Mouse (Mus musculus) retina, embryonic 14.5 days (tissue): ENCODE measurements at regions not wholly inside any gene's neighbourhood (a gene's known extent, or its start where the extent isn't known, plus 50 kb on each side); places are given as distances from the start of the nearest gene placed in this dataset.

Experiments used
- DNase-seq: peaks from one replicate; pipeline ENCODE4 v3.0.0-alpha.2; 2015; ENCODE audit warnings: low spot score

DNA sequence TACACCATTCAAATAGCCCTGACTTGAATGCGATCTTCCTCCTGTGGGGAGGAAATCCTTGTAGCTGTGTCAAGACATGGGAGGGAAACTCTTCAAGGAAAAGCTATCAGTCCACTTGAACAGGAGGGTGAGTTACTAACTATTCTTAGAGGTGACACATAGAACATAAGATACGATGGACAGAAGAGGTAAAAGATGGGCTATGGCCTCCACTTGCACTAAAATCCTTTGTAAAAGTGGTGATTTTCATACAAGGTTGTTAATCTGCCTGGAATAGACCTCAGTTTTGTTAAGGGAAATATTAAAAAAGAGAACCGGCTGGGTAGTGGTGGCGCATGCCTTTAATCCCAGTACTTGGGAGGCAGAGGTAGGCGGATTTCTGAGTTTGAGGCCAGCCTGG, 102.1 kb upstream of the Cpm start:
- DNase-seq, result no peak

DNA sequence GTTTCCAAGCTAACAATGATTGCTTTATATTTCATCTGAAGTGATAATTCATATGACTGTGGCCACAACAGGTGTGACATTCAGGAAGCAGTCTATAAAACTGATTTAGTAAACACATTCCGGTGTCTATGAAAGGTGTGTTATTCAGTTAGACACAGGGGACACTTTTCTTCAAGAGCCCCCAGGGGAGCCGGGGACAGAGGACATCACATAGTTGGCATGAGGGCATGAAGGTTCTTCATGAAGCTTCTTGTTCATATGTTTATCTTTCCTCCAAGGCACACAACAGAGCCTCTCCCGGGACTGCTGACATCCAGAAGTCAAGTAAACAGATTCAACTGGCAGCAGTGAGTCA, 102.5 kb upstream of the Cpm start:
- no peak for DNase-seq

DNA sequence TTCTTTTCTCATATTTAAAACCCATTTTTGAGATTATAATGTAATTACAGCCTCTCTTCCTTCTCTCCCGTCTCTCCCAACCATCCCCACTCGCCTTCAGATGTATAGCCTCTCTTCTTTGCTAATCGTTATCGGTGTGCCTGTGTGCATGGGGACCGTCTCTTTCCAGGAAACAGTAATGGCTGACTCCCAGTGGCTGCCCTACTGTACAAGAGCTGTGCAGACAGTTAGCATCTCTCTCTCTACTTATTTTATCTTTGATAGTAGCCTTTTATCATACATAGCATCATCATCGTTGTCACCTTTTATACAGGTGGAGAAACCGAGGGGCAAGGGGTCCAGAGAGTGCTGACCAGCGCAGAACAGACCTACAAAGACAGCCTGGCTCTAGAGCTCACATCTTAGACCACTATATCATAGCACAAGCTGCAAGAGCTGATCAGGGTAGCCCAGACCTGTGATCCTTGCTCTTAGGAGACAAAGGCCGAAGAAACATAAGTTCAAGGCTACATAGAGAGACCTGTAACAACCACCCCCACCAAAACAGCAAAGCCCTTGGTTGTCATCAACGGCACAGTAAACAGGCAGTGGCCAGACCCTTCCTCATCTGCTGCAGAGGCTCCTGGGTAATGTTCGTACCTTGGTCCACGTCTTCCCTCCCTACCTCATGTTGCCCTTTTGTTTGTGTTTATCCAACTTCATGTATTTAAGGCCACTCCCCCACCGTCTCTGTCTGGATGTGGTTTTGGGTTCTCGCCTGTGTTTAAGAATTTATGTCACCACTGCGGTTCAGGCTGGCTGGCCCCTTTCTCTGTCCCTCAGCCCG, 103.1 kb upstream of the Cpm start:
- DNase-seq, result no peak

DNA sequence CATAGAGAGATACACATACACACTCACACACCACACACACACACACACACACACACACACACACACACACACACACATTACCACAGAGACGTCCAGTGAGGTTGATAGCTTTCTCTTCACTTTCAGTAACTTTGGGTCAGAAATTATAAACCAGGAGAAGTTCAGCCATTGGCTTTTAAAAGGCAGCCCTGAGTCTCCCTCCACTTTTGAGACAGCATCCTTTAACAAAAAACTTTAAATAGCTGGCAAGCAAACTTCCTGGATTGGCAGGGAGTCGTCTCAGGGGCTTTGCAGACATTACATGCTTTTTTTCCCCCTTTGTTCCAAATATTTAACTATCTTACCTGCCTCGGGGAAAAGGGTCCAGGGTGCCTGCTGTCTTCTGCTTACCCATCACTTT, 103.7 kb upstream of the Cpm start:
- DNase-seq, result no peak

DNA sequence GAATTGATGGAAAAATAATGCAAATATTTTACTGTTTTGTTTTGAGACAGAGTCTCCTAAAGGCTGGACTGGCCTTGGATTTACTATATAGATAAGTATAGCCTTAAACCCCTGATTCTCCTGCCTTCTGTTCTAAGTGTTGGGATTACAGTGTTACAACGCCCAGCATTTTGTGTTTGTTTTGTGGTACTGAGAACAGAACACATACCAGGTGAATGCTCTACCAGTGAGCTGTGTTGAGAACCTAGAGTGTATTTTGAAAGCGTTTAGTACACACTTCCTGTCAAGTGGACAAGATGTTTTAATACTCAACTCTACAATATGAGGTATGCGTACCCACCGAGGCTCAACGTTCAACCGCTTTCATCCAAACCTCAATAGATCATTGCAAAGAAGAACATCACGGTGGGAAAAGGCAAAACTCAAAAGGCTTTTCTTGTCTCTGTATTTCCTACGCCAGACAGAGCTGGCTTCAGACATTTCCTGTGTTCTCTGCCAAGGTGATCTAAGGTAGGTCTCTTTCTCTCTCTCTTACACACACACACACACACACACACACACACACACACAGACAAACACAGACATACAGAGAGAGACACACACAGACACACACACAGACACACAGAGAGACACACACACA, 104.3 kb upstream of the Cpm start:
- DNase-seq, result no peak

DNA sequence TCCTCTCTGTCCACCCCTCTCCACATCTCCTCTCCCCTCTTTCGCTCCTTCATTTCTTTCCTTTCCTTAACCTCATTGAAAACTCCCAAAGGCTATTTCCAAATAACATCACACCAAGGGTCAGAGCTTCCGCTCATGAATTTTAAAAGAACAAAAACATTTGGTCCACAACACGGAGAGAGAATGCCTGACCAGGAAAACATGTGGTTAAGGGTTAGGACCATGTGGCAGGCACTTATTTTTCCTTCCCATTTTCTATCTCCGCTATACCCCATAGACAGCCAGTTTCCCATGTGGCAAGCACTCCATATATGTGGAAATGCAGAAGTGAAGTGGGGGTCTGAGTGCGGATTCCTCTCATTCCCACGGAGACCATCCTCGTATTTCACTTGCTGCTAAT, 105.2 kb upstream of the Cpm start:
- DNase-seq, result no peak

DNA sequence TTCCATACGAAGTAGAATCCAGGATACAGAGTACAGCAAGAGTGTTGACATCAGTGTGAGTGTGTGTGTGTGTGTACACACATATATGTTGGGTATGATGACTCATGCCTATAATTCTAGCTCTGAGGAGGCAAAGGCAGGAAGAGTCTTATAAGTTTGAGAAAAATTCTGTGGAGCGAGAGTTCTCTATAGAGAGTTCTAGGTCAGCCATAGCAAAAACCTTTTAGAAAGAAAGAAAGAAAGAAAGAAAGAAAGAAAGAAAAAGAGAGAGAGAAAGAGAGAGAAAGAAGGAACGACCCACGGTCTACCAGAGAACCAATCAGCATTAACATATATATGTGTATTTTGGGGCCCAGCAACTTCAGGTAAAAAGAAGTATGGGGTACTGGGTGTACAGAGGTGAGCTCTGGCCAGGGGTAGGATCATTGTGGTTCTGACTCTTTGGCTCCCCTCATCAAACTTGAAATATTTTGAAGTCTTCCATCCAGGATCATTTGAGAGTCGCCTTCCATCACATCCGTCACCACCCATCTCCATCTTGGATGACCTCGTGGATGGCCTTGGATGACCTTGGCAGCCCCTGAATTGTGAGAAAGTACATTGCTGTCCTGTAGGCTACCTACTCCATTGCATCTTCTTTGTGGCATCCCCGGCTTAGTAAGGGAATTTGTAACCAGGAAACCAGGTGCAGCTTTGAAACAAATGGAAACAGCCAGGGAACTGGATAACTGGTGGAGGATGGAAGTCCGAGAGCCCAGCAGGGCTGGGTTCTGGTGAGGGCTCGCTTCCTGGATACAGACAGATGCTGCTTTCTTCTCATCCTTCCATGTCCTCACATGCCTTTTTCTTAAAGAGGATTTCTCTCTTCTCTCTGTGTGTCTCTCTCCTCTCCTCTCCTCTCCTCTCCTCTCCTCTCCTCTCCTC, 106.1 kb upstream of the Cpm start:
- DNase-seq, result no peak

DNA sequence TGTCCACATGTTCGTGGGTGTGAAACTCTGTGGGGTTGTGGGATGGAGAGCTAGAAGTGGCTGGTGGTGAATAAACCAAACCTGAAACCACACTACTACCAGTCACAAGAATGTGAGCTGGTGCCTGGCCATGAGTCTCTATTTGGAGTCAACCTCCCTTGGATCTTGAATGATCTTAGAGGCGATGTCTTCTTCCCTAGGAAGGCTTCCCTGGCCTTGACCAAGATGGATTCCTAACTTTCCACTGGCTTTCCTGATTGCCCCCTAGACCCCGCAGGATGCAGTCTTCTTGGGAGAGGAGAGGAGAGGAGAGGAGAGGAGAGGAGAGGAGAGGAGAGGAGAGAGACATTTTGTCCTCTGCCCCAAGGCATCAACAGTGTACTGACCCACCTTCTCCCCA, 106.9 kb upstream of the Cpm start:
- DNase-seq, result no peak

DNA sequence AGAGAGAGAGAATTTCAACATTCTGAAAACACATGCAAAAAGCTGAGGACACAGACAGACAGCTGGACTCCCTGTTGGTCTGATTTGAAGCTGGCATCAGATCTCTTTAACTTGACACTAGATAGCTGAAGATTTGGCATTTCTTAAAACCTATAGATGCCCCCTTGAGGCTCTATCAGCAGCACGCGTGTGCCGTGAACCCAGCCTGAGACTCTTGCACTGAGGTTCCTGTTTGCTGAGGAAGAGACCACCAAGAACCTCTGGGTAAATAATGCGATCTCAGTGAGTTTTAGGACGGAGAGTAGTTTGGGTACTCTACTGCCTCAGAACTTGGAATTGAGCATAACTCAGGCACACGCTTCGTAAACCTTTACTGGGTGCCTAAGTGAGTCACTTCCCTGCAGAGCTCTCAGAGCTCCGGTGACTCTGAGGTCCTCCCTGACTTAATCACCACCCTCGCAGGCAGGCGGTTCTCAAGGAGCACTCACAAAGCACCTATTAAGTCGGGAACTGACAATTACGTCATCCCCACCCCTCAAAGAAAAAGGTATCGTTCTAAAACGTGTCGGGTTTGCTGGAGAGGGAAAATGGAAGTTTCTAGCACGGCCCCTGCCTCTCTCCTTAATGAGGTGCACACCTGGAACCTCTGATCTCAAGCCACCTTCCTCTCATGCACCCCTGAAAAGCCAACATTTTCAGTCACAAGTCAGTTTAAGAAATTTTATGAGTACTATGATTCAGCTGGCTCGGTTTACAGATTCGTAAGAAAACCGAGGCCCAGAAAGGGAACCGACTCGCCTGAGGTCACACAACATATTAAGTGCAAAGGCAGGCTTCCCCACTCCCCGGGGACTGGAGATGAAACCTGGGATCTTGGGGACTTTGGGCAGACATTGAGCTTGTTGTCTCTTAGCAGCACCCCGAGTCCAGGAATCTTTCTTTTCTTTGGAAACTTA, 107.7 kb upstream of the Cpm start:
- no peak for DNase-seq

DNA sequence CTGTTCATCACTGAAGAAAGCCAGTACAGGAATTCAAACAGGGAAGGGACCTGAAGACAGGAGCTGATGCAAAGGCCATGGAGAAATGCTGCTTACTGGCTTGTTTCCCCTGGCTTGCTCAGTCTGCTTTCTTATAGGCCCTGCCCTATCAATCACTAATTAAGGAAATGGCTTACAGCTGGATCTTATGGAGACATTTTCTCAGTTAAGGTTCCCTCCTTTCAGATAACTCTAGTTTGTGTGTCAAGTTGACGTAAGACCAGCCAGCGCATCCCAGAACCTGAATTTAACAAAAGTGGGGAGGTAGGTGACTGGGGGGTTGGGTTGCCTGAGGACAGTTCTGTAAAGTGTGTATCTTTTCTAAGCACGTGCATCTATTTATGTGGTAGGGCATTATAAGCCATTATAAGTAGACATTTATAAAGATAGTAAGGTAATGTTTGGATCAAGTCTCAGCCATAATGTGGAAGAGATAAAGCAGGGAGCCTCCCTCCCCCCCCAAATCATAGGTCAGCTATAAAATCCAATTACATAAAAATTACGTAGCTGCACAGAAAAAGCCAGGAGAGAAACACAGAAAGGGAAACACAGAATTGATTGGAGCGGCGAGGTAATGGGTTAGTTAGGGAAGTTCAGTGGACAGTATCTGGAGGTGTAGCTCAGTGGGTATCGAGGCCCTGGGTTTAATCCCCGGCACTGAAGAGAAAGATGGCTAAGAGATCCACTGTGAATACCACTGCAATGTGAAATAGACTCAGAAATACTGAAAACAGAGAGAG, 108.6 kb upstream of the Cpm start:
- DNase-seq, result no peak

DNA sequence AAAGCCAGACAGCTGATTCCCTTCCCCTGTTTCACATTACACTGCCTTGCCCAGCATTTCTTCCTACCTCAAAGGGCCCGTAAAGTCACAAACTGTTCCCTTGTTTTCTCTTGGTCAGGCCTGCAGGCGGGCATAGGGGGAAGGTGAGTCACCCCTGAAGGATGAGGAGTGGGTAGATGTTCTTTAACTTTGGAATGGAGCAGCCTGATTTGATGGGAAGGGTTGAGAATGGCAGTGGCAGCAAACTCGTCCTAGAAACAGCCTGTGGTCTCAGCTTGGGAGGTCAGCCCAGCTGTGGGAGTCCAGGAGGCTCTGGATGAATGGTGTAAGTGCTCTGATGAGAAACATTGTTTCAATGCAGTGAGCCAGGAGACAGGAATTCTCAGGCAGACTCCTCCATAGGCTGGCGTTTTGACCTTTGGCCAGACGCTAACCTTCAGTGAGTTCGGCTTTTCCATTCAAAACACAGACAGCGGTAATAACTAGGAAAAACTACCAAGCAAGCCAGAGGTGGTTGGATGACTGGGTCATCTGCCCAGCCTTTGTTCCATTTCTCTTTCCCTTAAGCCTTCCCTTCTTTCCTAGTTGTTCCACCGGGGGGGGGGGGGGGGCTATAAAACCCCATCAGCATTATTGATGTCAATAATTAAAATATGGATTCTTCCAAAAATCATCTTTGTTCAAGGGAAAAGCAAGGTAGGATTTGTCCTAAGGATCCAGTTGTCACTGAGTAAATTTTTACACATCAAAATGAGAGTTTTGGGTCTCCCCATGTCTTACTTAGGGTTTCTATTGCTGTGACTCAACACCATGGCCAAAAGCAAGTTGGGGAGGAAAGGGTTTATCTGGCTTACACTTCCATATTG, 109.4 kb upstream of the Cpm start:
- peak; percentile 42 for DNase-seq

DNA sequence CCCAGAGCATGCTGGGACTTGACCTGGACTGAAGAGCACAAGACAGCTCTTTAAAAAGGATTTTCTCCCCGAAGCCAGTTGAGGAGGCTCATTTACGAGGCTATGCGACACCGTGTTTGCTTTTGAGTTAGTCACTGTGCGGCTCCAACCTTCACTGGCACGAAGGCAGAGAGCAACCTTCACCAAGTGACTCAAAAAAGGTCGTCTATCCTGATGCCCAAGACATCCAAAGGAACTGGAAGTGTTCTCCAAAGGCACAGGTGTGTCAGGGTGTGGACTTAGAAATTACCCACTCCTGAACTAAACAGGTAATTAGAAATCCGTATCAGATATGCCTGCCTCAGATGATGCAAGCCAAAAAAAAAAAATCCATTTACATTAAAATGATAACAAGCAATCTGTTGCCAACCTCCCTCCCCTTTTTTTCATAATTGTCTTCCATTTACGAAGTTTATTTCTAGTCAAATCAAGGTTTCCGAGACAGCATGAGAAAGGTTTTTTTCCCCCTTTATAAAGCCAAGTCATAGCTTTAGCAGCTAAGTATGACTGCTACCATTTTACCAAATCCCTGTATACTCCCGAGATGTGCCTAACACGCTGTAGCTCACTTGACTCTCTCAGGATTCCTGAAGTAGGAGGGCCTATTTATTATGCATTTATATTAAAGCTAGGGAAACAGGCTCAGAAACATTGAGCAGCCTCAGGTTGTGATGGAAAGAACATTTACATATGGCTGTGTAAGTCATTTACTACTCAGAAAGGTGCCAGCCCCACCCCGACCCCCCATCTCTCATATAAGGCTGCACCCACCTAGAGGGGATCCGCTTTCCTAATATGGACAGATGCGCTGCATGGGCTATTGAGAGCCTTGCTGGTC, 110.3 kb upstream of the Cpm start:
- DNase-seq, result no peak

DNA sequence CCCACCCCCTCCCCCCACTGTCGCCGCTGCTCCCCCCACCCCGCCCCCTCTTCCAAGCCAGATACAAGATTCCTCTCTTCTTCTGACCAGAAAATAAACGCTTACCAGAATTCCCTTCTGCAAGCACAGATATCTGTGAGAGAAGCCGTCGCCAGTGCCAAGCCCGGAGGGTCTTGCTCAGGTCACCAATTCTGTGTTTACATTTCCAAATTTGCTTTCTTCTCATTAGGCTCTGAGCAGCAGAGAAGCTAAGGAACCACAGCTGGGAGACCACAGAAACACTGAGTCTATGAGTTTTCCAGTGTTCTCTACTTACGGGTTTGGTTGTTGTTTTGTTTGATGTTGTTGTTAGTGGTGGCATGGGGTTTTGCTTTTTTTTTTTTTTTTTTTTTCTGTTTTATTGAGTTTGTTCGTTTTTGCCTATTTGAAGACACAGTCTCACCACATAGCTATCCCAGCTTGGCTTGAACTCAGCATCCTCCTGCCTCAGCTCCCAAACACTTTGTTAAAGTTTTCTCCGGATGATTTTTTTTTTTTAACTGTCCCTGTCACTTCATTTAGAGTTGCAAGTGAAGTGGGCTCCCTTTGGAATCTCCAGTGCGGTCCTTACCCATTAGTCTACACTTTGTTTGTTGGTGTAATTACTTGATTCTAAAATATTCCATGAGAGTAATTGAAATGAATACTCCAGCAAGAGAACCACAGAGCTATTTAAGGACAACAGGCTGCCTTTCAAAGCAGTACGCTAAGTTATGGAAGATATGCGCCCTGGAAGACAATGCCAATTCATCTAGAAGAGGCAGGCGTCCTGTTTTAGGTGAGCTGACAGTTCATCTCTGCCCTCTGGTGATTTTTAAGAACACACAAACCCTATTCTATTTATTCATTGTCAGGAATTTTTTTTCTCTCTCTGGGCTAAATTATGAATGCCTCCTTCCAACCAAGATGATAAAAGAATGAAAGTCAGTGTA, 111.2 kb upstream of the Cpm start:
- no peak for DNase-seq

DNA sequence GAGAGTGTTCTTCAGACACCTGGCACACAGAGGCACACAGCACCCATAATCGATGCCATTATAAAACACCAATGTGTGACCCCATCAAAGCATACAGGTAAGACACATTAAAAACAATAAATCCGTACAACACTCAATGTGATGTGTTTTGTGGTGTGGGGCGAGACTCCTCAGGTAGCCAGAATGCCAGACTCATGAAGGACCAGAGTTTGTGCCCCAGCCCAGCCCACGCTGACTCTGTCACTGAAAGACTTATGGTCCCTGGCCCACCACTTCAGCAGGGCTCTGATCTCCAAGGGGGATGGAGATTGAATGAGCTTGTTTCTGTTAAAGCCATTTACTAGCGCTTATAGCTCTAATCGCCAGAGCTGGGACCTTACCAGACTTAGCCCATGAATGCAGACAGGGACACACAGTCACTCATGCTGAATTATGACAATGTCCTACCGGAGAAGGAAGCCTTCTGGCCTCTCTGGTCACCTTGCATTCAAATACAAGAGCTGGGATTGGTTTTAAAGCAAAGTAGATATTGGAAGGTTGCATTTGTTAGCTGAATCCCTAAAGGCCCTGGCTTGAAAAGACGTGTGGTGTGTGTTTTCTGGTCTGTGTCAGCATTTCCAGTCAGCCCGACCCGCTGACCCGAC, 112.1 kb upstream of the Cpm start:
- no peak for DNase-seq

DNA sequence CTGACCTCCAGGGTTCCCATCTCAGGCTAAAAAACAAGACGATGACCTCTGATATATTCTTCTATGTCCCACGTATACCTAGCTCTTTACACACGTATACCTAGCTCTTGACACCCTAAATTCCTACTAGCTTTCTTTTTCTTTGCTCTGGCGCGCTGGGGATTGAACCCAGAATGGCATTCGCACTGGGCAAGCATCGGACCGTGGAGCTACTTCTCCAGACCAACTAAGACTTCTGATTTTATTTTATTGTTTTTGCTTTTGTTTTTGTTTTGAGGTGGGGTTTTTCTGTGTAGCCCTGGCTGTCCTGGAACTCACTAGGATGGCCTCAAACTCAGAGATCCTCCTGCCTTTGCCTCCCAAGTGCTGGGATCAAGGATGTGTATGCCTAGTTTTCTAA, 112.8 kb upstream of the Cpm start:
- no peak for DNase-seq

DNA sequence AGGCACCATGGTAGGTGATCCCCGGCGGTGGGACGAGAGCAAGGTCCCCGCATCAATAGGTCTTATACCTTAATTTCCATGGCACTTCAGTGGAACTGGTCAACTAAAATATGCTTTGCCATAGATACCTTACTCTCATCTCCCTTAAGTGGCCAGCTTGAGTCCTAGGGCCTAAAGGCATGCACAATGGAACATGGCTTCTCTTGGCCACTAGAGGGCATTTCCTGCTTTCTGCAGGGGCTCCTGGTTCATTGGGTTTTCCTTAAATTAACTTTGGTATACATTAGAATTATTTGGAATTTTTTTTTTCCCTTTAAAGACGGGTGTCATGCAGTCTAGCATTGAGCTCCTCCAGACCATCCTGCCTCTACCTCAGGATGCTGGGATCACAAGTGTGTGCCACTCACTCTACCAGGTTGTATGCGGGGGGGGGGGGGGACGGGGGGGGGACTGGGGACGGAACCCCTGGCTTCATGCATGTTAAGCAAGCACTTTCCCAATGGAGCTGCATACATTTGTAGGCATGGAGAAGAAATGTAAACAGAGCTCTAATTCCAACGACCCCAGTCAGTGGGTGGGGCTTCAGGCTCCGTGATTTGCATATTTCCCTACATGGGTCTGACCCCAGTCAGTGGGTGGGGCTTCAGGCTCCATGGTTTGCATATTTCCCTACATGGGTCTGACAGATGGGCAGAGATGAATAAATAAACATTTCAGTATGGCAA, 113.4 kb upstream of the Cpm start:
- DNase-seq, result peak; percentile 57

DNA sequence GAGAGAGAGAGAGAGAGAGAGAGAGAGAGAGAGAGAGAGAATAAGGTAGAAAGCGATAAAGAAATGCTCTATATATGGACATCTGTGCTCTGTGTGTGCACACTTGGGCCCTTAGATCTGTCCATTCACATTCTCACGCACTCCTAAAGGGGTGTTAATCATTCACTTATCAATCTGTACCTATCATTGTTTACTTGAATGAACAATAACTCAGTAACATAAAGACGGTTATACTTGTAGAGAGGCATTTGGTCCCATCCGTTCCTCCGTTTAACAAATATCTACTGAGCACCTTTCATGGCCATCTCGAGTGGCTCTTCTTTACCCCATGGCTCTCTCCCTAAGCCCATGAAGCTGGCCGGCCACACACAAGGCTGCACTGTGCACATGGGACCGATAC, 114.3 kb upstream of the Cpm start:
- DNase-seq, result no peak
